Mouse (Mus musculus) CH12.LX (cell line): ENCODE measurements at regions not wholly inside any gene's neighbourhood (a gene's known extent, or its start where the extent isn't known, plus 50 kb on each side); places are given as distances from the start of the nearest gene placed in this dataset.

Source experiments
- DNase-seq: peaks from one replicate; pipeline ENCODE4 v3.0.0-alpha.2; 2013; ENCODE audit errors: extremely low read depth
- H3K27ac ChIP-seq: 2 replicates; pipeline ENCODE4 v1.5.1; 2012; ENCODE audit warnings: low read depth, mild to moderate bottlenecking, control low read depth, moderate library complexity; ENCODE audit not compliant: insufficient read depth
- H3K27me3 ChIP-seq: replicated peaks from 2 replicates; pipeline ENCODE3; 2012; ENCODE audit warnings: inconsistent platforms
- H3K36me3 ChIP-seq, 2 experiments: replicated peaks in 1 of 2; 2 replicates each; pipeline versions ENCODE3 to v1.6.1; 2012; ENCODE audit warnings: inconsistent platforms in 1 of 2, low read length in 1 of 2, mild to moderate bottlenecking in 1 of 2, mixed read lengths in 1 of 2, moderate library complexity in 1 of 2; ENCODE audit not compliant: control insufficient read depth in 1 of 2, insufficient read depth in 1 of 2
- H3K4me1 ChIP-seq, 2 experiments: 2 replicates each; pipeline ENCODE4 v1.6.1; 2012; ENCODE audit warnings: inconsistent platforms in 1 of 2, moderate library complexity in 1 of 2; ENCODE audit not compliant: insufficient read depth in 2 of 2, control insufficient read depth in 1 of 2
- H3K4me2 ChIP-seq: 2 replicates; pipeline ENCODE4 v1.6.1; 2012; ENCODE audit warnings: low read depth, mild to moderate bottlenecking, control low read depth; ENCODE audit not compliant: poor library complexity, insufficient read depth, severe bottlenecking
- H3K4me3 ChIP-seq, 3 experiments: fragments of 150-350 bp in 1 of 3; sonication (generic) in 1 of 3; replicated peaks in 1 of 3; 2 replicates each; pipeline versions ENCODE3 to v1.5.1; 2011 to 2012; ENCODE audit warnings: low read depth in 2 of 3, low read length in 2 of 3, mild to moderate bottlenecking in 2 of 3, moderate library complexity in 2 of 3, control low read depth in 1 of 3, improper control_type of control experiment in 1 of 3, inconsistent platforms in 1 of 3, mixed read lengths in 1 of 3; ENCODE audit not compliant: poor library complexity in 1 of 3
- H3K79me2 ChIP-seq: replicated peaks from 2 replicates; pipeline ENCODE4 v1.6.1; 2012; ENCODE audit warnings: mild to moderate bottlenecking, moderate library complexity; ENCODE audit not compliant: control insufficient read depth, poor library complexity, insufficient read depth, severe bottlenecking; ENCODE audit errors: extremely low read depth
- H3K9ac ChIP-seq: 2 replicates; pipeline ENCODE4 v1.6.1; 2012; ENCODE audit warnings: low read depth, mild to moderate bottlenecking, control low read depth, moderate library complexity; ENCODE audit not compliant: insufficient read depth
- H3K9me3 ChIP-seq: replicated peaks from 2 replicates; pipeline ENCODE3; 2012; ENCODE audit warnings: low read length, inconsistent platforms, mixed read lengths
- BHLHE40 ChIP-seq: IDR thresholded peaks from 2 replicates; pipeline ENCODE4 v1.6.1; 2011; ENCODE audit warnings: mild to moderate bottlenecking, low read depth, low read length, improper control_type of control experiment
- CHD1 ChIP-seq: IDR thresholded peaks from 2 replicates; pipeline ENCODE4 v1.6.1; 2012; ENCODE audit warnings: low read depth, low read length, improper control_type of control experiment, inconsistent platforms
- ELF1 ChIP-seq: IDR thresholded peaks from 2 replicates; pipeline ENCODE4 v1.6.1; 2014; ENCODE audit warnings: low read depth, mild to moderate bottlenecking, inconsistent platforms, low read length, improper control_type of control experiment
- ETS1 ChIP-seq: conservative IDR thresholded peaks from 2 replicates; pipeline ENCODE4 v1.6.1; 2012; ENCODE audit warnings: low read depth, mild to moderate bottlenecking, inconsistent platforms, low read length, improper control_type of control experiment, moderate library complexity
- GABPA ChIP-seq: IDR thresholded peaks from 2 replicates; pipeline ENCODE4 v1.6.1; 2012; ENCODE audit warnings: low read depth, low read length, improper control_type of control experiment, inconsistent platforms; ENCODE audit not compliant: insufficient replicate concordance
- IRF4 ChIP-seq: IDR thresholded peaks from 2 replicates; pipeline ENCODE4 v1.6.1; 2014; ENCODE audit warnings: low read depth, mild to moderate bottlenecking, inconsistent platforms, low read length, improper control_type of control experiment
- JUND ChIP-seq: conservative IDR thresholded peaks from 2 replicates; pipeline ENCODE4 v1.6.1; 2011; ENCODE audit warnings: low read depth, low read length, improper control_type of control experiment
- KAT2A ChIP-seq: IDR thresholded peaks from 2 replicates; pipeline ENCODE4 v1.6.1; 2012; ENCODE audit warnings: low read length, improper control_type of control experiment, inconsistent platforms; ENCODE audit not compliant: insufficient replicate concordance
- MEF2A ChIP-seq: IDR thresholded peaks from 2 replicates; pipeline ENCODE4 v1.6.1; 2014; ENCODE audit warnings: low read depth, mild to moderate bottlenecking, inconsistent platforms, low read length, improper control_type of control experiment, borderline replicate concordance
- MXI1 ChIP-seq: IDR thresholded peaks from 2 replicates; pipeline ENCODE4 v1.6.1; 2011; ENCODE audit warnings: mild to moderate bottlenecking, low read depth, low read length, improper control_type of control experiment
- MYC ChIP-seq: IDR thresholded peaks from 2 replicates; pipeline ENCODE4 v1.6.1; 2011; ENCODE audit warnings: low read depth, mild to moderate bottlenecking, improper control_type of control experiment, low read length
- NELFE ChIP-seq: IDR thresholded peaks from 2 replicates; pipeline ENCODE4 v1.6.1; 2011; ENCODE audit warnings: low read depth, low read length, improper control_type of control experiment
- NRF1 ChIP-seq: IDR thresholded peaks from 2 replicates; pipeline ENCODE4 v1.6.1; 2014; ENCODE audit warnings: low read depth, mild to moderate bottlenecking, inconsistent platforms, low read length, improper control_type of control experiment, moderate library complexity
- POLR2A ChIP-seq: IDR thresholded peaks from 2 replicates; pipeline ENCODE4 v1.6.1; 2011; ENCODE audit warnings: low read depth, mild to moderate bottlenecking, improper control_type of control experiment, low read length
- POLR2AphosphoS2 ChIP-seq: IDR thresholded peaks from 2 replicates; pipeline ENCODE4 v1.6.1; 2011; ENCODE audit warnings: low read depth, low read length, improper control_type of control experiment
- RAD21 ChIP-seq: IDR thresholded peaks from 2 replicates; pipeline ENCODE4 v1.6.1; 2011; ENCODE audit warnings: low read depth, mild to moderate bottlenecking, low read length, improper control_type of control experiment, moderate library complexity
- RCOR1 ChIP-seq: conservative IDR thresholded peaks from 2 replicates; pipeline ENCODE4 v1.6.1; 2012; ENCODE audit warnings: low read depth, mild to moderate bottlenecking, inconsistent platforms, low read length, improper control_type of control experiment
- SIN3A ChIP-seq: IDR thresholded peaks from 2 replicates; pipeline ENCODE4 v1.6.1; 2012; ENCODE audit warnings: low read length, improper control_type of control experiment, inconsistent platforms
- SMC3 ChIP-seq: IDR thresholded peaks from 2 replicates; pipeline ENCODE4 v1.6.1; 2011; ENCODE audit warnings: low read depth, low read length, improper control_type of control experiment
- TBP ChIP-seq: conservative IDR thresholded peaks from 2 replicates; pipeline ENCODE4 v1.6.1; 2011; ENCODE audit warnings: low read depth, low read length, improper control_type of control experiment
- USF2 ChIP-seq: conservative IDR thresholded peaks from 2 replicates; pipeline ENCODE4 v1.6.1; 2011; ENCODE audit warnings: low read depth, low read length, improper control_type of control experiment
- ZC3H11A ChIP-seq: IDR thresholded peaks from 2 replicates; pipeline ENCODE4 v1.6.1; 2012; ENCODE audit warnings: low read depth, mild to moderate bottlenecking, inconsistent platforms, low read length, improper control_type of control experiment
- ZKSCAN1 ChIP-seq: IDR thresholded peaks from 2 replicates; pipeline ENCODE4 v1.6.1; 2012; ENCODE audit warnings: low read depth, inconsistent platforms, low read length, improper control_type of control experiment, borderline replicate concordance
- ZMIZ1 ChIP-seq: IDR thresholded peaks from 2 replicates; pipeline ENCODE4 v1.6.1; 2012; ENCODE audit warnings: low read depth, mild to moderate bottlenecking, inconsistent platforms, low read length, improper control_type of control experiment
- dilution Hi-C: fragments of 300-500 bp; cut with MboI; formaldehyde crosslinking; loops from 2 replicates; pipeline ENCODE4 v1.14.3; 2020; ENCODE audit warnings: low sequenced_read_pairs; ENCODE audit not compliant: extremely low pct_unique_long_range_greater_than_20kb, extremely low pct_ligation_motif_present
- in situ Hi-C: fragments of 300-500 bp; cut with MboI; formaldehyde crosslinking; loops from 3 replicates; pipeline ENCODE4 v1.14.3; 2019; ENCODE audit warnings: low sequenced_read_pairs, low pct_ligation_motif_present, low pct_unique_long_range_greater_than_20kb, mixed read lengths

GRCm38 (mm10) chr12:54265852-54266251, 62.2 kb upstream of the Egln3 start:
- Histone ChIP-seq H3K9ac (no peak overlapping the region), H3K4me1 (peaks cover 0 to 4% of the 10 kb centered on the region in 2 experiments; a peak in 1 of 4 replicates), H3K36me3 (no peaks in the 10 kb centered on the region), H3K4me2 (no peak overlapping the region), H3K79me2 (no peaks in the 10 kb centered on the region), H3K4me3 (no peak overlapping the region), H3K27me3 (no peaks in the 10 kb centered on the region), H3K9me3 (no peaks in the 10 kb centered on the region), H3K27ac (no peak overlapping the region)
- DNase-seq = no peak
- in situ Hi-C loops = no loop called here
- dilution Hi-C loops = no loop called here
- no peak for TF ChIP-seq RCOR1
- TF ChIP-seq NELFE = no peak
- TF ChIP-seq NRF1 = no peak
- no peak for TF ChIP-seq USF2
- no peak for TF ChIP-seq SMC3
- no peak for TF ChIP-seq MXI1
- TF ChIP-seq ZKSCAN1 = no peak
- TF ChIP-seq TBP = no peak
- TF ChIP-seq KAT2A = no peak
- no peak for TF ChIP-seq ELF1
- no peak for TF ChIP-seq POLR2A
- TF ChIP-seq JUND = no peak
- no peak for TF ChIP-seq CHD1
- TF ChIP-seq ETS1 = no peak
- TF ChIP-seq IRF4 = no peak
- TF ChIP-seq POLR2AphosphoS2 = no peak
- TF ChIP-seq RAD21 = no peak
- no peak for TF ChIP-seq SIN3A
- no peak for TF ChIP-seq BHLHE40

- H3K4me1 ChIP-seq = peaks cover 0 to 5% of the 10 kb centered on the region in 2 experiments; a peak in 2 of 4 replicates
- no peak overlapping the region for H3K27ac ChIP-seq
- no peaks in the 10 kb centered on the region for H3K27me3 ChIP-seq
- TF ChIP-seq ETS1 = no peak
- TF ChIP-seq BHLHE40 = no peak
- TF ChIP-seq MXI1 = no peak
- no peak for TF ChIP-seq MEF2A
- TF ChIP-seq MYC = no peak
- TF ChIP-seq GABPA = no peak
- TF ChIP-seq ZMIZ1 = no peak
- no peak for TF ChIP-seq USF2
- no peak for TF ChIP-seq JUND
- no peak for TF ChIP-seq ZC3H11A
- H3K9ac ChIP-seq = no peak overlapping the region
- H3K4me2 ChIP-seq = no peak overlapping the region
- no peak overlapping the region for H3K4me3 ChIP-seq
- in situ Hi-C loops (no loop called here), dilution Hi-C loops (no loop called here)
- DNase-seq = no peak
- no peaks in the 10 kb centered on the region for H3K79me2 ChIP-seq
- no peaks in the 10 kb centered on the region for H3K36me3 ChIP-seq
- H3K9me3 ChIP-seq = no peaks in the 10 kb centered on the region
These were observed 61.5 kb upstream of the Egln3 start for GRCm38 (mm10) chr12:54264893-54265835.
